Comparison of ENCODE assay signal across 30 mouse cellular contexts in the genomic region with DNA sequence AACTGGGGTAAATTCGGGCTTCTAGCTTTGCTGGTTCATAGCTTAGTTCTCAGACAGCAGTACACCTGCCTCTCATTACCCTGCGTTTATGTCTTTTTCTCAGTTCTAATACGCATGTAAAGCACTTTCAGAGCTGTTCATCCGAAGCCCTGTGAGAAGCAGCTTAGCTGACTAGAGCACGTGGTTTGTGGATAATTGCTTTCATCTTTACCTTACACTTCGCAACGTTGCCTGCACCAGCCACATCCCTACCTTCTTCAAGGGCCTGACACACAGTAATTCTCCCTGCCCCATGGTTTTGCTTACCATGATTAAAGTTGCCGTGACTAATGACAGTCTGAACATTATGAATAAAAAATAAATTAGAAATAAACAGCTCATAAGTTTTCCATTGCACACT. TPM values are rescaled to one million over a fixed set of nuclear protein-coding genes. Genes with fewer than 3 reads are reported as not detected.
"Had no signal": no experiment of that assay in that cellular context is flagged by ENCODE, and none has a peak within 500 bp of the region (broad histone marks: within the 10 kb centered on the region; RNA-seq: fewer than 3 reads in every experiment).

No protein-coding gene starts in this region.

- DNase-seq: gastrocnemius, adult 2 months; gastrocnemius, postnatal 10 days; gastrocnemius, postnatal 25 days; heart, adult 18-20 months; heart, postnatal 10 days; heart, postnatal 36 days; kidney, adult 11 months; kidney, adult 2 months; kidney, adult 9 months; kidney, postnatal 14 days; kidney, postnatal 36 days; liver; liver, embryonic 13.5 days had no signal

- H3K27me3 ChIP-seq: heart, embryonic 12.5 days; hindbrain, embryonic 12.5 days; kidney, embryonic 15.5 days; limb, embryonic 12.5 days; liver, embryonic 13.5 days had no signal

- H3K9ac ChIP-seq: heart, embryonic 12.5 days; hindbrain, embryonic 12.5 days; kidney, embryonic 15.5 days; limb, embryonic 12.5 days; liver, embryonic 13.5 days had no signal

- H3K4me2 ChIP-seq: heart, embryonic 12.5 days; hindbrain, embryonic 12.5 days; kidney, embryonic 15.5 days; limb, embryonic 12.5 days; liver, embryonic 11.5 days; liver, embryonic 13.5 days had no signal

- H3K4me1 ChIP-seq: heart, embryonic 10.5 days; heart, embryonic 12.5 days; hindbrain, embryonic 12.5 days; kidney, embryonic 15.5 days had no signal

- H3K9me3 ChIP-seq: heart, embryonic 10.5 days; heart, embryonic 12.5 days; hindbrain, embryonic 12.5 days; kidney, embryonic 15.5 days; limb, embryonic 10.5 days; limb, embryonic 12.5 days; liver, embryonic 13.5 days had no signal

- H3K4me3 ChIP-seq: gastrocnemius, adult 2 months; heart, embryonic 10.5 days; heart, embryonic 12.5 days; hindbrain, embryonic 12.5 days; kidney, embryonic 15.5 days; layer of hippocampus, adult 2 months; left cerebral cortex, adult 2 months; limb, embryonic 10.5 days; limb, embryonic 12.5 days; liver, embryonic 13.5 days had no signal

- H3K27ac ChIP-seq: gastrocnemius, adult 2 months; heart, embryonic 10.5 days; hindbrain, embryonic 12.5 days; kidney, embryonic 15.5 days; kidney, postnatal 0 days; layer of hippocampus, adult 2 months; left cerebral cortex, adult 2 months; limb, embryonic 10.5 days; limb, embryonic 12.5 days; liver, embryonic 13.5 days had no signal

- ATAC-seq: intestine, embryonic 16.5 days had no signal

- H3K36me3 ChIP-seq: heart, embryonic 12.5 days; hindbrain, embryonic 12.5 days; kidney, embryonic 15.5 days; limb, embryonic 12.5 days; liver, embryonic 13.5 days had no signal

RNA-seq across cellular contexts. Expression of a gene that starts 49.0 kb away (rescaled TPM):
- total RNA-seq: gastrocnemius, adult 2 months; gastrocnemius, postnatal 10 days; gastrocnemius, postnatal 25 days; gastrocnemius, postnatal 4 days; heart, adult 18-20 months; heart, postnatal 10 days; hematopoietic stem cell, adult 5-6 weeks; layer of hippocampus, postnatal 10 days; left cerebral cortex, adult 2 months; left cerebral cortex, postnatal 14 days; left cerebral cortex, postnatal 36 days had no signal
- polyA plus RNA-seq: heart, embryonic 14.5 days had no signal
